ENCODE assay signal across 8 mouse cellular contexts in genomic region chr5:35695815-35696214, GRCm38 (mm10). TPM values are rescaled to one million over a fixed set of nuclear protein-coding genes. Genes with fewer than 3 reads are reported as not detected.
DNase-seq lines count a peak whose midpoint lies in the region; ATAC-seq and TF ChIP-seq lines count a peak whose summit lies in the region.

No protein-coding gene starts in this region.

- no peak for TF ChIP-seq POLR2A in embryonic fibroblast, embryonic 13.5 days (IDR thresholded peaks at IDR 0.05; ENCODE audit: low read depth, low read length)

- H3K36me3 ChIP-seq in kidney, embryonic 14.5 days (ENCODE audit: control insufficient read depth, insufficient read depth, low read length) = no peaks in the 10 kb centered on the region

- H3K27me3 ChIP-seq in kidney, embryonic 14.5 days (ENCODE audit: control insufficient read depth, insufficient read depth, low read length) = no peaks in the 10 kb centered on the region

- WGBS in kidney, embryonic 14.5 days = 24% methylated on average over 5 of the region's 5 CpGs

- H3K9ac ChIP-seq in kidney, embryonic 14.5 days (ENCODE audit: low read depth, low read length) = no peak overlapping the region

- peak; percentile 19 for DNase-seq in CD4-positive, CD25-positive, alpha-beta regulatory T cell, adult 2 months (ENCODE audit: low read depth, low spot score)
- peak; percentile 45 for DNase-seq in kidney, adult 18-20 months
- peak; percentile 52 for DNase-seq in 3T3-L1 (ENCODE audit: low read depth, low spot score)
- no peak for DNase-seq in Muller cell, postnatal 12 days (ENCODE audit: inconsistent ontology term)
- DNase-seq in thymus, postnatal 10 days (ENCODE audit: low spot score in 2 of 2) = no peak

- H3K27ac ChIP-seq in kidney, embryonic 14.5 days (ENCODE audit: low read depth, low read length) = no peak overlapping the region
- H3K27ac ChIP-seq in embryonic fibroblast, embryonic 13.5 days (ENCODE audit: insufficient read depth, low read length) = no peak overlapping the region

- no peaks in the 10 kb centered on the region for H3K9me3 ChIP-seq in kidney, embryonic 14.5 days (ENCODE audit: control insufficient read depth, low read length)

- peak; percentile 68; the same call in 1 of the 2 replicates for TF ChIP-seq CTCF in embryonic fibroblast, embryonic 13.5 days (IDR thresholded peaks at IDR 0.05; ENCODE audit: borderline replicate concordance, insufficient read depth, low read length)

- no peak overlapping the region for H3K4me2 ChIP-seq in kidney, embryonic 14.5 days (replicated peaks; ENCODE audit: low read depth, low read length)

- ATAC-seq in CD4-positive, CD25-positive, alpha-beta regulatory T cell, adult 4 months = no peak
- ATAC-seq in kidney, embryonic 14.5 days (ENCODE audit: low FRiP score, low TSS enrichment) = no peak

- H3K4me1 ChIP-seq in kidney, embryonic 14.5 days (ENCODE audit: control insufficient read depth, insufficient read depth, low read length) = peaks cover 4% of the 10 kb centered on the region; the same call in 1 of the 2 replicates
- H3K4me1 ChIP-seq in embryonic fibroblast, embryonic 13.5 days (ENCODE audit: control insufficient read depth, insufficient read depth, low read length) = no peaks in the 10 kb centered on the region

- no peak overlapping the region for H3K4me3 ChIP-seq in kidney, embryonic 14.5 days (ENCODE audit: low read length)
- H3K4me3 ChIP-seq in embryonic fibroblast, embryonic 13.5 days (ENCODE audit: insufficient read depth, low read length) = no peak overlapping the region

RNA-seq across cellular contexts. Expression of gene Htra3, which starts 16.2 kb away (rescaled TPM):
- not detected for polyA plus RNA-seq in CD4-positive, CD25-positive, alpha-beta regulatory T cell, adult 4 months (2017; shearing (Covaris generic))
- 7.0 and 8.6 TPM in 2 replicates for polyA plus RNA-seq in kidney, embryonic 14.5 days (2014; fragmentation: Nextera tagmentation; extraction: Ambion mirVana)
- 9.8 and 19.2 TPM in 2 replicates for polyA plus RNA-seq in embryonic fibroblast, embryonic 13.5 days (2011; ENCODE audit: insufficient read length, low read depth, missing spikeins)

RNA-seq across cellular contexts. Expression of gene Sh3tc1, which starts 44.0 kb away (rescaled TPM):
- 1 to 10 TPM; 2.6 to 4.4 TPM for polyA plus RNA-seq in CD4-positive, CD25-positive, alpha-beta regulatory T cell, adult 4 months (2017; shearing (Covaris generic))
- 4.2 and 11.3 TPM in 2 replicates for polyA plus RNA-seq in kidney, embryonic 14.5 days (2014; fragmentation: Nextera tagmentation; extraction: Ambion mirVana)
- polyA plus RNA-seq in embryonic fibroblast, embryonic 13.5 days (2011; ENCODE audit: insufficient read length, low read depth, missing spikeins) = 0.60 TPM in 1 of 2 replicates, not detected in the other

Comparison
In these comparisons a context has a peak if more than half of its experiments do, and no peak if none do; other contexts are left out.
1. DNase-seq: peak in CD4-positive, CD25-positive, alpha-beta regulatory T cell, adult 2 months (single experiment), kidney, adult 18-20 months (single experiment) and 3T3-L1 (single experiment); none in Muller cell, postnatal 12 days (single experiment) and thymus, postnatal 10 days (0 of 2).